Mouse (Mus musculus): Measurements from ENCODE around the gene Cyp4f13.

GRCm38 (mm10) chr17:32917131-32917530 lies 30.1 kb downstream of the Cyp4f13 start, which contains the start of gene Cyp4f14:
- TF ChIP-seq CTCF (IDR thresholded peaks at IDR 0.05; ENCODE audit: extremely low read depth, insufficient read depth, insufficient read length, insufficient replicate concordance): no peak
- no peak for TF ChIP-seq POLR2A (IDR thresholded peaks at IDR 0.05; ENCODE audit: low read depth, low read length)

Data from spleen, adult 2 months (tissue).